Mouse (Mus musculus): ENCODE data around the gene H2-K1.

GRCm38 (mm10) chr17:33948905-33949537 lies 51.1 kb downstream of the H2-K1 start:
- no peak for TF ChIP-seq CTCF (IDR thresholded peaks at IDR 0.05; ENCODE audit: low read depth)
- TF ChIP-seq EP300 (optimal IDR thresholded peaks at IDR 0.05) = no peak
